Mouse (Mus musculus) adrenal gland, adult 2 months (tissue): ENCODE data around the gene Ier5. TPM values are rescaled to one million over a fixed set of nuclear protein-coding genes. Genes with fewer than 3 reads are reported as not detected.

Experiments
- DNase-seq: peaks from one replicate; pipeline ENCODE4 v3.0.0; 2021
- polyA plus RNA-seq: library from polyadenylated mRNA; depleted of rRNA; stranded (reverse); fragments of >200 nt; gene quantifications from 2 replicates; pipeline ENCODE4 v1.2.3, GENCODE M21; 2012
- total RNA-seq, 2 experiments: library from RNA; stranded (reverse); gene quantifications; 2 replicates each; pipeline ENCODE4 v1.2.3; 2021

Gene Ier5
- total and polyA plus RNA-seq, 3 experiments: 6.3 to 13.9 (median 10.7) TPM

DNA sequence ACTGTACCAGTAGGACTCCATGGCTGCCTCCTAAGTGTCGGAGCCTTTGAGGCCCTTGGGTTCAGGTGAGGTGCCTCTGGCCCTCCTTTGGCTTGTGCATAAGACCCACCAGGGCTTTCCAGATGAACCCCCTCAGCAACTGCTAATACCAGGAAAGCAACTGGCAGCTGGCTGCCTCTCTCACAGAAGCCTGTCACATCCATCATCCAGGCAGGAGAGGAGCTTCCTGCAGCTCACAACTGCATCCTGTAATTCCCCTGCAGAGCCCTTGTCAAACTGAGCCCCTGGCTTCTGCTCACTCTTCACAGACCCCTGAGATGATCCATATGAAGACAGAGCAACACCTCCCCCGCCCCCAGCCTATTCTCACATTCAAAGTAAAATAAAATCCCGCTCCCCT, 21.8 kb downstream of the Ier5 start:
- DNase-seq: no peak

- peak; percentile 44 for DNase-seq
Observed at GRCm38 (mm10) chr1:155075856-155076255, 23.6 kb downstream of the Ier5 start.

DNA sequence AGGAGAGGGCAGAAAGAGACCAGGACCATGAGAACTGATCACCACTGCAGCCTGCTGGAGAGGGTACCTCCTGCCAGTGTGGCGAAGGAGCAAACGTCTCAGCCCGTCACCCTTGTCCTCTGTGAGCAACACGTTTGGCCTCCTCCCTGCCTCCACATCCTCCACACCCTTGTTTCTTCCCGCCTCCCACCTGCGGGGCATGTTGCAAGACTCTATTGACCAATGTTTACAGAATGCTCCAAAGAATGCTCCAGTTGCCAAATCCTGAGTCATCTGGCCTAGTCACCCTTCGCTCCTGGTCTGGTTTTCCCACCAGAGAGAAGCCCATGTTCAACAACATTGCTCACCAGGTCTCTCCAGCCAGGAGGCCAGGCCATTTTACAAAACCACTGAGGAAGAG, 24.6 kb downstream of the Ier5 start:
- DNase-seq: peak; percentile 84

DNA sequence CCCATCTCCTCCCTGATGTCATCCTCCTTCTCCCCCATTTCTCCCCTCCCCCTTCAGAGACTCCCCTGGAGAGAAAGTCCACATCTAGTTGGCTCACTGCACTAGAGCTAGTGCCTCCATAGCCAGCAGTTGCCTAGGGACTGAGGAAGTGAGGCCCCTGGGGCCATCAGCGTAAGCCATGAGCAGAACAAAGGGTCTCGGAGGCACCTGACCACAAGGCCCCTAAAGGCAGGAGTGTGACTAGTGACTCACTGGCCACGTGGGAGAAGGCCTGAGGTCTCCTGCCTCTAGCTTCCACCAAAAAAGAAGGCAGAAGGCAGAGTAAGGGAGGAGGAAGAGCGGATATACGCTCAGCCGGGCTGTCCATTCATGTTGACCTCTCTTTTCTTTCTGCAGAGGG, 25.5 kb downstream of the Ier5 start:
- no peak for DNase-seq

- DNase-seq: no peak
Observed at GRCm38 (mm10) chr1:155073133-155073532, 26.3 kb downstream of the Ier5 start.

GRCm38 (mm10) chr1:155071287-155071876, 28.1 kb downstream of the Ier5 start:
- no peak for DNase-seq

DNA sequence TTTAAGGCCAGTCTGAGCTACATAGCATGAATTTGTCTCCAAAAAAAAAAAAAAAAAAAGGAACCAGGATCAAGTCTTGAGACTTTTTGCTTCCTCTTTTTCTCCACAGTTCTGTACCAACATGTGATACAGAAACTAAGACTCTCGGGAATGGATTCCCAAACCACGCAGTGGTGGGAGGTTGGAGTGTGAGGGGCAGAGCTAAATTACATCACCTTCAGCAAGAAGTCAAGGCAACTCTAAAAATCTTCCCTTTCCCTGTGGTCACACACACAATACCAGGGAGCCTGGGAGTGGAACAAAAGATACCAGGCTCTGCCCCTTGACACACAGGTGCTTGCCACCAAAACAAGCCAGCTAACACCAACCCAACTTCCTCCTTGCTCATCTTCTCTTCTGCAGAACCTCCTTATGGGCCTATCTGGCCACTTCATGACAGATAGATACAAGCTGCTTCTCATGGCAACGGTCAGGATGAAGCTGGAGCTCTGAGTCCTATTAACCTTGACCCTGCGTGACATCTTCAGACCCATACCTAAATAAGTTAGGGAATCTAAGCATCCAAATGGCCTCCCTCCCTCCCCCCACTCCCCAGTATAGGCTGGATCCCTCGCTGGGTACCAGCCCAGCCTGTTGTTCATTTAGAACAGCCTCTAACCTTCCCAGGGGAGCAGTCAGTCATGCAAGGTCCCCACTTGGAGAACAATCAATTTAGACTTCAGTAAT, 28.7 kb downstream of the Ier5 start:
- no peak for DNase-seq

DNA sequence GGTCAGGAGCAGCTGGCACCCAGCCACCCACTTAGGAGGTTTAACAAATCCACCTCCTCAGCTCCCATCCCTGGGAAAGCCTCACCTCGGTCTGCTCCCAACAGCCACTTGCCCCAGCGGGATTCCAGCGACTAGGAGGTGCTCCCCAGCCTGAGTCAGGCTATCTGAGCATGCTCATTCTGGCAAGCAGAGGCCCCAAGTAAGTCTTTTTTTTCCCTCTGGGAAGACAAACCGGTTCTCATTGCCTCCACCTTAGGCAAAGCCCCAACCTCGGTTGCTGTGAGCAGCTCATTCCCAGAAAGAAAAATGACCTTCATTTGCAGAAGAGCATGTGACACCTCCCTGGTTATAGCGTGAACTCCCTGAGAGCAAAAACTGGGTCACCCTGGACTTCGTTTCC, 29.7 kb downstream of the Ier5 start:
- no peak for DNase-seq

DNA sequence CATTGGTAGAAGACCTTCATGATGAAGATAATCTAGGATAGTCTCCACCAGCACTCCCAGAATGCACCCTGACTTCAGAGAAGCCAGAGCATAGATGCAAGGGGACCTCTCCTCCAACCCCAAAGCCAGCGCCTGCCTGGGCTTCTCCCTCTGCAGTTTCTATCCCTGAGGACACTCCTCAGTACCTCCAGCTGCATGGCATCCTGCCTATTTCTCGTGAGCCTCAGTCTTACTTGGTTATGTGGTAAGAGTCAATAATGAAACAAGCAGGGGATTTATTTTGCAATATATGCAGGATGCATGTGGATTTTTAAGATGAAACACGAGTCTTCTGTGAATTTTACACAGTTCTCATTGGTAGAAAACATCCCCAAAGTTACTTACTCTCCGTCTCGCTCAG, 33.2 kb downstream of the Ier5 start:
- DNase-seq: no peak

- no peak for DNase-seq
Observed at GRCm38 (mm10) chr1:155065068-155065701, 34.3 kb downstream of the Ier5 start.

GRCm38 (mm10) chr1:155064649-155065048, 34.8 kb downstream of the Ier5 start:
- DNase-seq: no peak

DNA sequence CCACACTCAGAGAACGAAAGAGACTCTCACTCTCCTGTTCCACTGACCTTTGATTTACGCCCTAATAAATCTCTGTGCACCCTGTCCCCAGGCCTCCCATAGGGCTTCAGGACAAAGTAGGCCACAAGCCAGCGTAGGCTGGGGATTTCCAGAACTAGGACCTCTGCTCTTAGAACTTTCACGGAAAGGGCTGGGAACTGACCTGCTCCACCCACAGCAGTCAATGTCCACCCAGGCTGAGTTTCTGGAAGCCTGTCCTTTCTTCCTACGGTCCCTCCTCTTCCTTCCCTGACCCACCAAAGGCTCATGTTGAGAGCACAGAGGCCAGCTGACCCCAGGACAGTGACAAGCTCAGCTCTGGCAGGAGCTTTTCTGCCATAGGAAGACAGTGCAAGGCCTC, 35.3 kb downstream of the Ier5 start:
- DNase-seq: peak; percentile 69

- DNase-seq: no peak
Observed at GRCm38 (mm10) chr1:155062963-155063362, 36.5 kb downstream of the Ier5 start.

DNA sequence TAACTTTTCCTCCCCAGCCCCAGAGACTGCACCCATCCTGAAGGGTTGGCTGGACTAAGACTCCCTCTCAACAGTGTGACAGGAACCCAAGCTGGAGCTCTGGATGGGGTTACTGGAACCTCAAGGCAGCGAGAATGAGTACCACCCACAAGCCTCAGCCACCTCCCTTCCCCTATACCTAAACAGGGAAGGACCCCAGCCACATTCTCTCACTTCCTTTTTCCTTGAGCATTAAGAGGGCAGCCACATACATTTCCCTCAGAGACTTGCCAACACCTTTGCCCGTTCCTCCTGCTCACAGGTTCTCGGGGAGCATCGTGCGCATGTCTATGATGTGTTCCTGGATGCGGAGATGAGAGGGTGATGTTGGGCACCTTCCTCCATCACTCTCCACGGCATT, 37.4 kb downstream of the Ier5 start:
- no peak for DNase-seq

GRCm38 (mm10) chr1:155060832-155061801, 38.3 kb downstream of the Ier5 start:
- no peak for DNase-seq

DNA sequence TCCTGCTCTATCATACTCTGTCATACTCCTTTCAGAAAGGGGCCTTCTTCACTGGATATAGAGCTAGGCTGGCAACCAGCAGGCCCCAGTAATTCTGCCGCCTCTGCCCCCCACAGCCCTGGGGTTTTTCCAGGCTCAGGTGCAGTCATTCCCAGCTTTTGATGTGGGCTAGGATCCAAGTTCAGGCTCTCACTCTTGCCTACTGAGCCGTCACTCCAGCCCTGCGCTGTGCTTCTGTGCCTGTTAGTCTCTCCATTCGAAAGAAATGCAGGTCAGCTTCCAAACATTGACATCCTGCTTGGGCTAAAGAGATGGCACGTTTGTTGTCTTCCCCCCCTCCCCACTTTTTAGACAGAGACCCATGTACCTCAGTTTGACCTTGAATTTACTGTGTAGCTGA, 39.2 kb downstream of the Ier5 start:
- no peak for DNase-seq

DNA sequence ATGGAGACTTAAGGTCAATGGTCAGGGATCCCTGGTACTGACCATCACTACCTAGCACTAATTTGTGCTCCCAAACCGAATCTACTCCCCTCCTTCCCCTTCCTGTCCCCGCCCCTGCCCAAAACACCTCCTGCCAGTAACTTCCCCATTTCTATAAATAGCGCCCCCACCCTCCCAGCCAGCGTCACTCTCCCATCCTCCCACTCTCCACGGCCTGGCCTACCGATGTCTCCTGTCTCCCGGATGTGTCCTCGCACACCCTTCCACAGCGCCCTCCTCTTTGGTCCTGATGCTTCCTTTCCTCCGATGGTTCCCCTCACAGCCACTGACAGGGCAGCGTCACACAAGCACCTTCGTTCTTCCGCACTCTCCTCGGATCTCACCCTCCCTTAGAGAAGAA, 39.9 kb downstream of the Ier5 start:
- DNase-seq: peak; percentile 70

DNA sequence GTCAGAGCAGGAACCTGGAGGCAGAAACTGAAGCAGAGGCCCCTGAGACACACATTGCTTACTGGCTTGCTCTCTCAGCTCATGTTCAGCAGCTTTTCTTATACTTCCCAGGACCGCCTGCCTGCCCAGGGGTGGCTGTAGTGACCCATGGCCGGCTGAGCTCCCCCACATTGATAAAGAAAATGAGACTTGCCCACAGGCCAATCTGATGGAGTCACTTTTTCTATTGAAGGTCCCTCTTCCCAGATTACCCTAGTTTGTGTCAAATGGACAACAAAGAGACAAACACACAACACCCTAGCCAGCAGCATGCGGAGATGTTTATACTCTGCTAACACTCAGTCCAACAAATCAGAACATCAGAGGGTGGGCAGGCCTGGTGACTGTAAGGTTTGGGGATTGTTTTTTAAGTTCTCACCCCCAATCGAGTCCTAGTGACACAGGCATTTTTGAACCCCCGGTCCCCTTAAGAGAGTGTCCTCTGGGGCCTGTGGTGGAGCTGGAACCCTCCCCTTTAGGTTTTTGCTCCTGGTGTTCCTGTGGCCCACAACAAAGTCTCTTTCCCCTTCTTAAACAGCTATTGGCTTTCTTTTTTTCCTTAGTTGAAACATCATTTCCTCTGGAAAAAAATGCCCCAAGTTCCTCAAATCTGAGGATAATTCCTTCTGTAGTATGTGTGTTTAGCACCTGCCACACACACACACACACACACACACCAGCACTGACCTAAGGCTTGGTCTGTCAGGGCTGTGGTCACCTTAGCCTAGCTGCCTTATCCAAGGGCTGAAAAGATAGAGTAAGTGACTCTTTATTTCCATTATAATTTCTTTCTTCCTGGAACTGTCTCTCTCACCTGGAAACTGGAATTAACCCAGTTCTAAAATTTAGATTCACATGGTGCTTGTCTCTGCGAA, 41.1 kb downstream of the Ier5 start:
- no peak for DNase-seq

- no peak for DNase-seq
Observed at GRCm38 (mm10) chr1:155056166-155056565, 43.3 kb downstream of the Ier5 start.

DNA sequence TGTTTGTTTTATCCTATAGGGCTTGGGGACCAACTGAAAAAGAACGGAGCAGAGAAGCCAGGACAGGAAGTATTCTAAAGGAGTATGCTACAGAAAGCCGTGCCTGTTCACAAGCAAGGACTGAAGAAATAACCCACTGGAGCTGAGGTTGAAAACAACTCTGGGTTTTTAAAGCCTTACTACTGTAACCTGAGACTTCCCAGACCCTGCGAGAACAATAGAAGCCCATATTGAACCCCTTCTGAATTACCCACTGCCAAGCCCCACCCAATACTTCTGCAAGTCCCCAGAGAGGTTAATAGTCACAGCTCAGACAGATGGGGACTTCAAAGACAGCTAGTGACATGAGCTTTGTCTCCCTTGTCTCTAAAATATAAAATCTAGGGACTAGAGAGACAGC, 44.4 kb downstream of the Ier5 start:
- no peak for DNase-seq

DNA sequence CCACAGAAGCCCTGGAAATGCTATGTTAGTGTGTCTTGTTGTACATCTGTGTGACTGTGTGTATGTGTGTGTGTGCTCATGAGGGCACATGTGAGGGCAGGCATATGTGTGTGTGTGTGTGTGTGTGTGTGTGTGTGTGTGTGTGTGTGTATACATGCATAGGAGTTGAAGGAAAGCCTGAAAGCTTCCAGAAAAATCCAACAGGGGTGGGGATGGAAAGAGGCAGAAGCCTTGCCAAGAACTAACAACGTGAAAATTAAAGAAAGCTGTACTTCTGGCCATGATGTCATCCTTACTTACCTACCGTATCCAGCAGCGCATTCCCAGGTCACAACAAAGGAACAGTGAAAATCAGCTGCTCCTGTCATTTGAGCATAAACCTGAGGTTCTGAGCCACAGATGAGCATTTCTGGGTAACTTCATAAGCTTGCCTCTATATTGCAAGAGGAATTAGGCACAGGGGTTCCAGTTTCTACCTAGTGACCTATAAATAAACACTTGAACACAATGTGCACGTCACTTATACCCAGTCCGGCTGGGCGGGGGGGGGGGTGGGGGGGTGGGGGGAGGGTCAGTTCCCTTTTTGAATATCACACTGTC, 45.0 kb downstream of the Ier5 start:
- DNase-seq: no peak
